Mouse (Mus musculus): ENCODE data around the gene Cacybp. TPM values are rescaled to one million over a fixed set of nuclear protein-coding genes. Genes with fewer than 3 reads are reported as not detected.
A peak's percentile ranks its signal among the peaks of the same experiment; 100 is the strongest.

Gene Cacybp
- 33.7 and 38.2 TPM in 2 replicates for total RNA-seq (2014; rRNA removed; ENCODE audit: low replicate concordance)
- 124 and 131 TPM in 2 replicates for polyA plus RNA-seq (2015; fragmentation: Nextera tagmentation; extraction: Ambion mirVana)

GRCm38 (mm10) chr1:160212703-160213669 is at the start of gene Cacybp:
TSS of gene Cacybp (minus strand) at chr1:160212875.
- TF ChIP-seq EP300 (IDR thresholded peaks at IDR 0.05; ENCODE audit: low read depth) (peak; percentile 69), CTCF (IDR thresholded peaks at IDR 0.05; ENCODE audit: low read depth) (peak; percentile 75)

GRCm38 (mm10) chr1:160262415-160262814 is 49.7 kb upstream of the Cacybp start:
- WGBS, result 73% methylated on average over 4 of the region's 4 CpGs

More at GRCm38 (mm10) chr1:160212703-160213669, at the start of gene Cacybp:
- H3K27ac ChIP-seq (ENCODE audit: low read depth), result peak within 1 kb of the TSS; percentile 99
- peaks cover 16% of the 10 kb centered on the region for H3K4me1 ChIP-seq (ENCODE audit: control insufficient read depth, insufficient read depth)
- WGBS, result under 1% methylated on average over 76 of the region's 76 CpGs
- H3K27me3 ChIP-seq (ENCODE audit: control insufficient read depth, insufficient read depth, low read length), result no peaks in the 10 kb centered on the region
- peak within 1 kb of the TSS; percentile 91 for H3K9ac ChIP-seq (replicated peaks; ENCODE audit: low read depth, low read length)
- DNase-seq (ENCODE audit: low spot score) (peak; percentile 98), ATAC-seq (ENCODE audit: insufficient read depth, low read depth) (peak; percentile 97)
- H3K4me3 ChIP-seq (ENCODE audit: low read depth, low read length), result peak within 1 kb of the TSS; percentile 71
- peaks cover 4% of the 10 kb centered on the region; the same call in 1 of the 2 replicates for H3K36me3 ChIP-seq (replicated peaks; ENCODE audit: control insufficient read depth, insufficient read depth, low read length)
- peak within 1 kb of the TSS; percentile 83 for H3K4me2 ChIP-seq (ENCODE audit: low read depth, low read length)
- H3K9me3 ChIP-seq (replicated peaks; ENCODE audit: control insufficient read depth, low read length), result no peaks in the 10 kb centered on the region

GRCm38 (mm10) chr1:160261849-160262248 is 49.2 kb upstream of the Cacybp start:
- H3K27ac ChIP-seq (ENCODE audit: low read depth), result no peak overlapping the region
- no peaks in the 10 kb centered on the region for H3K36me3 ChIP-seq (replicated peaks; ENCODE audit: control insufficient read depth, insufficient read depth, low read length)
- DNase-seq (ENCODE audit: low spot score), result no peak
- H3K4me1 ChIP-seq (ENCODE audit: control insufficient read depth, insufficient read depth), result no peaks in the 10 kb centered on the region
- no peak overlapping the region for H3K4me2 ChIP-seq (ENCODE audit: low read depth, low read length)
- H3K9me3 ChIP-seq (replicated peaks; ENCODE audit: control insufficient read depth, low read length), result no peaks in the 10 kb centered on the region
- WGBS, result 75% methylated on average over 2 of the region's 2 CpGs
- H3K9ac ChIP-seq (replicated peaks; ENCODE audit: low read depth, low read length), result no peak overlapping the region
- H3K4me3 ChIP-seq (ENCODE audit: low read depth, low read length), result no peak overlapping the region
- TF ChIP-seq EP300 (IDR thresholded peaks at IDR 0.05; ENCODE audit: low read depth), result no peak
- TF ChIP-seq CTCF (IDR thresholded peaks at IDR 0.05; ENCODE audit: low read depth), result no peak
- no peaks in the 10 kb centered on the region for H3K27me3 ChIP-seq (ENCODE audit: control insufficient read depth, insufficient read depth, low read length)
- no peak for ATAC-seq (ENCODE audit: insufficient read depth, low read depth)

More at GRCm38 (mm10) chr1:160262415-160262814, 49.7 kb upstream of the Cacybp start:
- H3K36me3 ChIP-seq (replicated peaks; ENCODE audit: control insufficient read depth, insufficient read depth, low read length), result no peaks in the 10 kb centered on the region
- no peak for DNase-seq (ENCODE audit: low spot score)
- TF ChIP-seq CTCF (IDR thresholded peaks at IDR 0.05; ENCODE audit: low read depth) (no peak), EP300 (IDR thresholded peaks at IDR 0.05; ENCODE audit: low read depth) (no peak)
- H3K27me3 ChIP-seq (ENCODE audit: control insufficient read depth, insufficient read depth, low read length), result no peaks in the 10 kb centered on the region
- H3K4me3 ChIP-seq (ENCODE audit: low read depth, low read length), result no peak overlapping the region
- no peaks in the 10 kb centered on the region for H3K9me3 ChIP-seq (replicated peaks; ENCODE audit: control insufficient read depth, low read length)
- no peak overlapping the region for H3K27ac ChIP-seq (ENCODE audit: low read depth)
- ATAC-seq (ENCODE audit: insufficient read depth, low read depth), result no peak
- no peak overlapping the region for H3K9ac ChIP-seq (replicated peaks; ENCODE audit: low read depth, low read length)
- H3K4me1 ChIP-seq (ENCODE audit: control insufficient read depth, insufficient read depth), result no peaks in the 10 kb centered on the region
- H3K4me2 ChIP-seq (ENCODE audit: low read depth, low read length), result no peak overlapping the region

- WGBS, result 81% methylated on average over 4 of the region's 4 CpGs
- ATAC-seq (ENCODE audit: insufficient read depth, low read depth), result no peak
- H3K4me3 ChIP-seq (ENCODE audit: low read depth, low read length), result no peak overlapping the region
Observed at GRCm38 (mm10) chr1:160260605-160261004, 47.9 kb upstream of the Cacybp start.

GRCm38 (mm10) chr1:160259884-160260283 is 47.2 kb upstream of the Cacybp start:
- H3K9ac ChIP-seq (replicated peaks; ENCODE audit: low read depth, low read length), result no peak overlapping the region
- ATAC-seq (ENCODE audit: insufficient read depth, low read depth) (no peak), DNase-seq (ENCODE audit: low spot score) (no peak)
- 54% methylated on average over 7 of the region's 7 CpGs for WGBS
- H3K4me2 ChIP-seq (ENCODE audit: low read depth, low read length), result no peak overlapping the region
- no peaks in the 10 kb centered on the region for H3K9me3 ChIP-seq (replicated peaks; ENCODE audit: control insufficient read depth, low read length)
- no peak overlapping the region for H3K4me3 ChIP-seq (ENCODE audit: low read depth, low read length)
- H3K27me3 ChIP-seq (ENCODE audit: control insufficient read depth, insufficient read depth, low read length), result no peaks in the 10 kb centered on the region
- H3K36me3 ChIP-seq (replicated peaks; ENCODE audit: control insufficient read depth, insufficient read depth, low read length), result no peaks in the 10 kb centered on the region; the same call in 1 of the 2 replicates
- no peak overlapping the region for H3K27ac ChIP-seq (ENCODE audit: low read depth)
- no peak for TF ChIP-seq EP300 (IDR thresholded peaks at IDR 0.05; ENCODE audit: low read depth)
- no peak for TF ChIP-seq CTCF (IDR thresholded peaks at IDR 0.05; ENCODE audit: low read depth)
- no peaks in the 10 kb centered on the region for H3K4me1 ChIP-seq (ENCODE audit: control insufficient read depth, insufficient read depth)

More at GRCm38 (mm10) chr1:160260605-160261004, 47.9 kb upstream of the Cacybp start:
- no peak overlapping the region for H3K9ac ChIP-seq (replicated peaks; ENCODE audit: low read depth, low read length)
- H3K4me1 ChIP-seq (ENCODE audit: control insufficient read depth, insufficient read depth), result no peaks in the 10 kb centered on the region
- H3K9me3 ChIP-seq (replicated peaks; ENCODE audit: control insufficient read depth, low read length), result no peaks in the 10 kb centered on the region
- H3K27me3 ChIP-seq (ENCODE audit: control insufficient read depth, insufficient read depth, low read length), result no peaks in the 10 kb centered on the region
- TF ChIP-seq CTCF (IDR thresholded peaks at IDR 0.05; ENCODE audit: low read depth) (no peak), EP300 (IDR thresholded peaks at IDR 0.05; ENCODE audit: low read depth) (no peak)
- no peak overlapping the region for H3K4me2 ChIP-seq (ENCODE audit: low read depth, low read length)
- no peak for DNase-seq (ENCODE audit: low spot score)
- H3K36me3 ChIP-seq (replicated peaks; ENCODE audit: control insufficient read depth, insufficient read depth, low read length), result no peaks in the 10 kb centered on the region; the same call in 1 of the 2 replicates
- H3K27ac ChIP-seq (ENCODE audit: low read depth), result no peak overlapping the region

Data from heart, postnatal 0 days (tissue).